Mouse (Mus musculus) olfactory bulb, adult 2 months (tissue): ENCODE measurements around the gene Gm17509. TPM values are rescaled to one million over a fixed set of nuclear protein-coding genes. Genes with fewer than 3 reads are reported as not detected.
"Not testable (repeated sequence)": the region's sequence is repeated elsewhere in the genome, so short reads cannot be mapped to it uniquely, and the experiment has no call there.

Experiments
- H3K27ac ChIP-seq: fragments of 200-500 bp; 2 replicates; pipeline ENCODE4 v1.5.1; 2012; ENCODE audit warnings: low read depth, low read length; ENCODE audit not compliant: insufficient read depth
- H3K4me1 ChIP-seq: fragments of 200-500 bp; 2 replicates; pipeline ENCODE4 v1.6.1; 2012; ENCODE audit warnings: low read length; ENCODE audit not compliant: control insufficient read depth, insufficient read depth
- H3K4me3 ChIP-seq: fragments of 200-500 bp; 2 replicates; pipeline ENCODE4 v1.5.1; 2012; ENCODE audit warnings: mild to moderate bottlenecking, low read depth, low read length, moderate library complexity; ENCODE audit not compliant: insufficient read depth
- CTCF ChIP-seq: fragments of 200-500 bp; IDR thresholded peaks from 2 replicates; pipeline ENCODE4 v1.5.1; 2012; ENCODE audit warnings: low read depth, mild to moderate bottlenecking, low read length, moderate library complexity; ENCODE audit not compliant: insufficient read depth
- POLR2A ChIP-seq: fragments of 200-500 bp; IDR thresholded peaks from 2 replicates; pipeline ENCODE4 v1.6.1; 2012; ENCODE audit warnings: mild to moderate bottlenecking, low read depth, low read length, moderate library complexity; ENCODE audit not compliant: insufficient read depth
- WGBS: fragments of 180-500 bp; shearing (Covaris S2); methylation state at CpG from one replicate; pipeline ENCODE4 v1.1.7; 2018; 5-methylcytosine and 5-hydroxymethylcytosine counted together
- polyA plus RNA-seq: library from polyadenylated mRNA; stranded (reverse); fragments of >200 nt; gene quantifications from 2 replicates; pipeline ENCODE4 v1.2.4, GENCODE M21; 2012; ENCODE audit warnings: low replicate concordance; ENCODE audit not compliant: missing spikeins, insufficient read depth, insufficient read length

Gm17509 gene
- polyA plus RNA-seq, 1 experiment, result not detected

DNA sequence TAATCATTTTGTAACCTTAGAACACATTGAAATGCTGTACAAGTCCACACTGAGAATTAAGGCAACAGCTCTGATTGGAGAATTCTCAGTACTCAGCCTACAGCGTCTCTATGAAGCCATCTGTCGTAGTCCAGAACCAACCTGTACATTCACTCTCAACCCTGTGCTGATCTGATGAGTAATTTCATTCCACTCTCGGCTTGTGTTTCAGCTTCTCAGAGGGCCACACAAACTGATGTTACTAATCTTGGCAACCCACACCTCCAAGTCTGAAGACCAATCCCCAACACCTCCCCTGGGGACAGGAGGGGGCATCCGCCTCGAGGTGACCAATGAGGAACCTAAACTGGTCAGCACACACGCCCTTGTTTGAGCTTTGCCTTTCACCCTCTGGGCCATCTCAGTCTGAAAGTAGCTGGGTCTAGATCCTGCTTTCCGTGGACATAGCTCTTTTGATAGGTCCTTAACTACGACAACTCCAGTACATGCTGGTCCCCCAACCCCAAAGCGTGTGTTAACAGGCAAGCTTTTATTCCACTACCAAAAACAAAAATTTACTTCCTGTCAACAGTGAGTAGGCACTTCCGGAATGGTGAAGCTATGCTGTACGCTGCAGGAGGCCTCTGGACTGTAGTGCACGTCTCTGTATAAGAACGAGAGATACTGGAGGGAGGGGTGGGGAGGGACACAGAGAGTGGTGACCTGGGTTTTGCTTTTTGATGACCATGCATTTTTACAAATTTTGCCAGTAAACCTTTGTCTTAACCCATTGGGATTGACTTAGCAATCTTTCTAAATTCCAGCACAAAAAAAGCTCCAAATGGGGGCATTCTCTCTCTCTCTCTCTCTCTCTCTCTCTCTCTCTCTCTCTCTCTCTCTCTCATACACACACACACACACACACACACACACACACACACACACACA lies 25.0 kb downstream of the Gm17509 start:
- no peaks in the 10 kb centered on the region for H3K4me1 ChIP-seq
- WGBS, result 88% methylated on average over 13 of the region's 13 CpGs
- TF ChIP-seq POLR2A (no peak), CTCF (no peak)

DNA sequence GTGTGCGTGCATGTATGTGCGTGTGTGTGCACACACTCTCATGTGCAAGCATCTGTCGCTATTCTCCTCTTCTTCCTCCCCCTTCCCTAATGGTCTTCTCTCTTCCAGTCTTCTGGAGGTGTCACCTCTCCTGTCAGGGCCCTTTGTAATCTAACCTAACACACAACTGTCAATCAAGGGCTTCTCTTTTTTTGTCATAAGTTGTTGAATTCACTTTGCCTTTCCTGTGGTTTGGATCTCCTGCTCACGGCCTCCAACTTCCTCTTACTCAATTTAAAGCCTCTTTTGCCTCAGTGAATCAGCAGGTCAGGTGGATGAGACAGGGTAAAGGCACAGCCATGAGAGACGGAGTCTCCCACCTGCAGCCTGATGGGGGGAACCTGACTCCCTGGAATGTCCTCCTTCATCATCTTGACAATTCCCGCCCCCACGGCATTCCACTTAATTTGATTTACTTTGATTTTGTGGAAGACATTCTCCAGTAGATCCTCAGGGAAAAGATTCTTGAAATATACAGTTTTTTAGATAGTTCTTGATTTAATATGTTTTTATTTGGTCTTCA lies 27.4 kb downstream of the Gm17509 start:
- Histone ChIP-seq H3K27ac (no peak overlapping the region), H3K4me3 (no peak overlapping the region), H3K4me1 (no peaks in the 10 kb centered on the region)
- no peak for TF ChIP-seq POLR2A
- TF ChIP-seq CTCF, result no peak
- WGBS, result 89% methylated on average over 7 of the region's 7 CpGs

More for the DNA sequence above, 25.0 kb downstream of the Gm17509 start:
- H3K27ac ChIP-seq, result no peak overlapping the region
- H3K4me3 ChIP-seq, result no peak overlapping the region

DNA sequence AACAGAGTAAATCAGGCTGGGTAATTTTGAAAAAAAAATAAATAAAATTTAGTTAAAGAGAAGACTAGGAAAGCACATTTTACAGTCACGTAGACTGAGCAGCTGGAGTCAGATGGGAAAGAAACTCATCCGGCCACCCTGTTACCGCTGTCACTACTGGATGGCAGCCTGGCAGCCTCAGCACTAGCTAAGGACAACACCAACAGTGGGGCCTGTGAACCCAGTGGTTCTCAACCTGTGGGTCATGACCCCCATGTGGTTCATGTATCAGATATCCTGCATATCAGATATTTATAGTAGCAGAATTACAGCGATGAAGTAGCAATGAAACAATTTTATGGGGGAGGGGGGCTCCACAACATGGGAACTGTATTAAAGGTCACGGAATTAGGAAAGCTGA lies 28.7 kb downstream of the Gm17509 start:
- no peak overlapping the region for H3K27ac ChIP-seq
- no peak overlapping the region for H3K4me3 ChIP-seq
- TF ChIP-seq CTCF (no peak), POLR2A (no peak)
- no peaks in the 10 kb centered on the region for H3K4me1 ChIP-seq
- 84% methylated on average over 5 of the region's 5 CpGs for WGBS

- no peak overlapping the region for H3K27ac ChIP-seq
- no peaks in the 10 kb centered on the region for H3K4me1 ChIP-seq
- no peak overlapping the region for H3K4me3 ChIP-seq
- TF ChIP-seq POLR2A, result no peak
- 87% methylated on average over 6 of the region's 6 CpGs for WGBS
These were observed 35.5 kb downstream of the Gm17509 start for GRCm38 (mm10) chr13:117185329-117185728.

DNA sequence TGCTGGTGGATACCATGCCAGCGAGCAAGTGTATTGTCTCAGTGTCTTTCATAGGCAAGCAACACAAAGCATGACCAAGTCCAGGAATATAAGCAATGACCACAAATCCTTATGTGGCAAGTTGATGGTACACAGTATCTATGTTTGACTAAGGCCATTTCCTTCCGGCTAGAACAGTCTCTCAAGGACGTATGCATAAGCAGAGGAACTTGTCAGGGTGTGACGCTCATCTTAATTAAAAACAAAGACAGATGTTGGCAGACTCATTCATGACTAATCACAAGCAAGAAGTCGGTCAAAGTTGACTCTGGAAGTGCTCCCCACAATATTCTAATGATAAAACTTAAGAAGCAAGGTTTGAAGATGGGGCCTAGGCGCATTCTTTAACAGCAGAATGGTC lies 37.6 kb downstream of the Gm17509 start:
- Histone ChIP-seq H3K4me1 (no peaks in the 10 kb centered on the region), H3K27ac (no peak overlapping the region), H3K4me3 (no peak overlapping the region)
- TF ChIP-seq CTCF, result no peak
- no peak for TF ChIP-seq POLR2A
- 86% methylated on average over 6 of the region's 6 CpGs for WGBS

GRCm38 (mm10) chr13:117180912-117181311 lies 40.0 kb downstream of the Gm17509 start:
- not testable (repeated sequence) for H3K27ac ChIP-seq, H3K4me1 ChIP-seq, H3K4me3 ChIP-seq
- WGBS, result 59% methylated on average over 3 of the region's 3 CpGs

Other genes starting within 250 kb of the Gm17509 start
- gene Parp8, start 195.5 kb downstream of the Gm17509 start, polyA plus RNA-seq, result 165 TPM in 1 of 2 replicates, not detected in the other
- not detected in 2 replicates for gene Emb, start 12.5 kb downstream of the Gm17509 start, polyA plus RNA-seq